Mouse (Mus musculus) embryonic facial prominence, embryonic 14.5 days (tissue): ENCODE data around the gene Tlk2. TPM values are rescaled to one million over a fixed set of nuclear protein-coding genes. Genes with fewer than 3 reads are reported as not detected.
A peak's percentile ranks its signal among the peaks of the same experiment; 100 is the strongest.

ENCODE experiments used
- ATAC-seq: fragments of 200-750 bp; cut with Nextera tagmentation; 2 replicates; pipeline ENCODE4 v1.8.0; 2017; ENCODE audit warnings: low read depth, moderate number of reproducible peaks, moderate TSS enrichment
- DNase-seq: peaks from one replicate; pipeline ENCODE4 v3.0.0-alpha.2; 2015; ENCODE audit warnings: low spot score
- H3K27ac ChIP-seq: fragments of 300-500 bp; sonication (generic); replicated peaks from 2 replicates; pipeline ENCODE4 v1.5.1; 2014; ENCODE audit warnings: low read depth, mild to moderate bottlenecking, low read length, moderate library complexity
- H3K27me3 ChIP-seq: fragments of 300-500 bp; sonication (generic); replicated peaks from 2 replicates; pipeline ENCODE4 v1.6.1; 2014; ENCODE audit warnings: low read length; ENCODE audit not compliant: control insufficient read depth, insufficient read depth
- H3K36me3 ChIP-seq: fragments of 300-500 bp; sonication (generic); 2 replicates; pipeline ENCODE4 v1.6.1; 2014; ENCODE audit warnings: low read length, mixed read lengths; ENCODE audit not compliant: control insufficient read depth, insufficient read depth
- H3K4me1 ChIP-seq: fragments of 300-500 bp; sonication (generic); 2 replicates; pipeline ENCODE4 v1.6.1; 2014; ENCODE audit warnings: antibody characterized with exemption, low read length; ENCODE audit not compliant: control insufficient read depth, insufficient read depth
- H3K4me2 ChIP-seq: fragments of 300-500 bp; sonication (generic); 2 replicates; pipeline ENCODE4 v1.6.1; 2014; ENCODE audit warnings: low read depth, mild to moderate bottlenecking, low read length, moderate library complexity, mixed read lengths
- H3K4me3 ChIP-seq: fragments of 300-500 bp; sonication (generic); 2 replicates; pipeline ENCODE4 v1.5.1; 2014; ENCODE audit warnings: low read depth, mild to moderate bottlenecking, low read length
- H3K9ac ChIP-seq: fragments of 300-500 bp; sonication (generic); 2 replicates; pipeline ENCODE4 v1.6.1; 2014; ENCODE audit warnings: low read depth, mild to moderate bottlenecking, low read length, moderate library complexity, mixed read lengths
- H3K9me3 ChIP-seq: fragments of 300-500 bp; sonication (generic); 2 replicates; pipeline ENCODE4 v1.6.1; 2016; ENCODE audit warnings: low read length; ENCODE audit not compliant: control insufficient read depth
- WGBS: fragments of 180-500 bp; shearing (Covaris S2); extraction: QIAGEN DNeasy Blood & Tissue Kit; methylation state at CpG from one replicate; pipeline ENCODE4 v1.1.7; 2014; 5-methylcytosine and 5-hydroxymethylcytosine counted together
- polyA plus RNA-seq: library from polyadenylated mRNA; unstranded; fragments of >200 nt; fragmentation: Nextera tagmentation; extraction: Ambion mirVana; gene quantifications from 2 replicates; pipeline ENCODE4 v1.2.1, GENCODE M21; 2014

The Tlk2 gene
- polyA plus RNA-seq, 1 experiment from 2014 or later, result 26.3 TPM

GRCm38 (mm10) chr11:105155915-105156314 lies 22.7 kb upstream of the Tlk2 start:
- Histone ChIP-seq H3K9me3 (no peaks in the 10 kb centered on the region), H3K9ac (no peak overlapping the region), H3K4me2 (no peak overlapping the region), H3K4me1 (peaks cover 6% of the 10 kb centered on the region), H3K27ac (no peak overlapping the region), H3K36me3 (no peaks in the 10 kb centered on the region), H3K4me3 (no peak overlapping the region), H3K27me3 (no peaks in the 10 kb centered on the region)
- DNase-seq (no peak), ATAC-seq (no peak)
- 49% methylated on average over 4 of the region's 4 CpGs for WGBS

GRCm38 (mm10) chr11:105156748-105157267 lies 21.8 kb upstream of the Tlk2 start:
- ATAC-seq, result no peak
- 81% methylated on average over 19 of the region's 19 CpGs for WGBS
- no peak overlapping the region for H3K4me2 ChIP-seq

GRCm38 (mm10) chr11:105158047-105158446 lies 20.6 kb upstream of the Tlk2 start:
- no peak for ATAC-seq
- H3K27me3 ChIP-seq, result no peaks in the 10 kb centered on the region
- H3K9me3 ChIP-seq, result peaks cover 9% of the 10 kb centered on the region; the same call in 1 of the 2 replicates
- DNase-seq, result no peak
- H3K36me3 ChIP-seq, result no peaks in the 10 kb centered on the region
- H3K4me3 ChIP-seq, result no peak overlapping the region
- no peak overlapping the region for H3K4me2 ChIP-seq
- H3K4me1 ChIP-seq, result peaks cover 6% of the 10 kb centered on the region
- no peak overlapping the region for H3K9ac ChIP-seq
- H3K27ac ChIP-seq, result no peak overlapping the region

More at GRCm38 (mm10) chr11:105156748-105157267, 21.8 kb upstream of the Tlk2 start:
- H3K9me3 ChIP-seq, result no peaks in the 10 kb centered on the region
- no peak overlapping the region for H3K4me3 ChIP-seq
- no peak overlapping the region for H3K27ac ChIP-seq
- peaks cover 6% of the 10 kb centered on the region for H3K4me1 ChIP-seq
- no peak for DNase-seq
- no peaks in the 10 kb centered on the region for H3K27me3 ChIP-seq
- no peak overlapping the region for H3K9ac ChIP-seq
- H3K36me3 ChIP-seq, result no peaks in the 10 kb centered on the region

GRCm38 (mm10) chr11:105159673-105160360 lies 18.8 kb upstream of the Tlk2 start:
- no peak for ATAC-seq
- WGBS, result 51% methylated on average over 6 of the region's 6 CpGs
- Histone ChIP-seq H3K4me3 (no peak overlapping the region), H3K36me3 (no peaks in the 10 kb centered on the region), H3K4me2 (no peak overlapping the region), H3K9ac (no peak overlapping the region), H3K27me3 (no peaks in the 10 kb centered on the region), H3K27ac (no peak overlapping the region), H3K4me1 (no peaks in the 10 kb centered on the region), H3K9me3 (peaks cover 16% of the 10 kb centered on the region)
- peak; percentile 19 for DNase-seq

- ATAC-seq (no peak), DNase-seq (no peak)
- WGBS, result 77% methylated on average over 2 of the region's 2 CpGs
These were observed 17.2 kb upstream of the Tlk2 start for GRCm38 (mm10) chr11:105161411-105161810.

GRCm38 (mm10) chr11:105164516-105165510 lies 13.8 kb upstream of the Tlk2 start:
- 85% methylated on average over 54 of the region's 69 CpGs for WGBS
- H3K4me3 ChIP-seq, result no peak overlapping the region
- ATAC-seq, result no peak
- no peak for DNase-seq
- no peaks in the 10 kb centered on the region for H3K27me3 ChIP-seq
- H3K36me3 ChIP-seq, result no peaks in the 10 kb centered on the region
- peaks cover 25% of the 10 kb centered on the region for H3K9me3 ChIP-seq
- no peak overlapping the region for H3K27ac ChIP-seq
- no peak overlapping the region for H3K4me2 ChIP-seq
- no peak overlapping the region for H3K9ac ChIP-seq
- no peaks in the 10 kb centered on the region for H3K4me1 ChIP-seq

More at GRCm38 (mm10) chr11:105161411-105161810, 17.2 kb upstream of the Tlk2 start:
- Histone ChIP-seq H3K9me3 (peaks cover 25% of the 10 kb centered on the region), H3K4me2 (no peak overlapping the region), H3K4me1 (no peaks in the 10 kb centered on the region), H3K27ac (no peak overlapping the region), H3K36me3 (no peaks in the 10 kb centered on the region), H3K4me3 (no peak overlapping the region), H3K27me3 (no peaks in the 10 kb centered on the region), H3K9ac (no peak overlapping the region)

GRCm38 (mm10) chr11:105166780-105167179 lies 11.8 kb upstream of the Tlk2 start:
- DNase-seq (no peak), ATAC-seq (no peak)
- Histone ChIP-seq H3K27me3 (no peaks in the 10 kb centered on the region), H3K4me3 (no peak overlapping the region), H3K4me2 (no peak overlapping the region), H3K9ac (no peak overlapping the region), H3K36me3 (no peaks in the 10 kb centered on the region), H3K27ac (no peak overlapping the region), H3K9me3 (peaks cover 25% of the 10 kb centered on the region), H3K4me1 (no peaks in the 10 kb centered on the region)
- 97% methylated on average over 9 of the region's 10 CpGs for WGBS

GRCm38 (mm10) chr11:105179523-105179922 lies 916 bp downstream of the Tlk2 start:
- ATAC-seq (no peak), DNase-seq (no peak)
- no peak overlapping the region for H3K9ac ChIP-seq
- peak overlapping the region; percentile 90; the same call in 1 of the 2 replicates for H3K4me2 ChIP-seq
- H3K9me3 ChIP-seq, result no peaks in the 10 kb centered on the region
- no peak overlapping the region for H3K27ac ChIP-seq
- H3K4me3 ChIP-seq, result peak overlapping the region; percentile 94; the same call in 1 of the 2 replicates
- peaks cover 12% of the 10 kb centered on the region; the same call in 1 of the 2 replicates for H3K4me1 ChIP-seq
- WGBS, result 85% methylated on average over 4 of the region's 4 CpGs
- peaks cover 12% of the 10 kb centered on the region for H3K36me3 ChIP-seq
- no peaks in the 10 kb centered on the region for H3K27me3 ChIP-seq
